Mouse (Mus musculus) hindbrain, embryonic 11.5 days (tissue): ENCODE data around the gene BC035947. TPM values are rescaled to one million over a fixed set of nuclear protein-coding genes. Genes with fewer than 3 reads are reported as not detected.
"Not testable (repeated sequence)": the region's sequence is repeated elsewhere in the genome, so short reads cannot be mapped to it uniquely, and the experiment has no call there.

Experiments
- ATAC-seq: fragments of 200-750 bp; cut with Nextera tagmentation; 2 replicates; pipeline ENCODE4 v1.8.0; 2017; ENCODE audit warnings: mild to moderate bottlenecking, moderate TSS enrichment, moderate library complexity; ENCODE audit not compliant: low FRiP score
- DNase-seq: peaks from one replicate; pipeline ENCODE4 v3.0.0-alpha.2; 2015; ENCODE audit warnings: low spot score
- H3K27ac ChIP-seq: fragments of 300-500 bp; sonication (generic); 2 replicates; pipeline ENCODE4 v1.5.1; 2014; ENCODE audit warnings: mild to moderate bottlenecking, low read depth, low read length
- H3K27me3 ChIP-seq: fragments of 300-500 bp; sonication (generic); 2 replicates; pipeline ENCODE4 v1.6.1; 2014; ENCODE audit warnings: mild to moderate bottlenecking, low read length, moderate library complexity, mixed read lengths; ENCODE audit not compliant: control insufficient read depth, insufficient read depth
- H3K36me3 ChIP-seq: fragments of 300-500 bp; sonication (generic); 2 replicates; pipeline ENCODE4 v1.6.1; 2014; ENCODE audit warnings: mild to moderate bottlenecking, low read length, moderate library complexity, mixed read lengths; ENCODE audit not compliant: control insufficient read depth, insufficient read depth
- H3K4me1 ChIP-seq: fragments of 300-500 bp; sonication (generic); replicated peaks from 2 replicates; pipeline ENCODE4 v1.6.1; 2014; ENCODE audit warnings: low read length, mixed read lengths; ENCODE audit not compliant: control insufficient read depth, insufficient read depth
- H3K4me2 ChIP-seq: fragments of 300-500 bp; sonication (generic); replicated peaks from 2 replicates; pipeline ENCODE4 v1.6.1; 2014; ENCODE audit warnings: mild to moderate bottlenecking, low read depth, low read length
- H3K4me3 ChIP-seq: fragments of 300-500 bp; sonication (generic); 2 replicates; pipeline ENCODE4 v1.5.1; 2014; ENCODE audit warnings: low read depth, low read length
- H3K9ac ChIP-seq: fragments of 300-500 bp; sonication (generic); 2 replicates; pipeline ENCODE4 v1.6.1; 2014; ENCODE audit warnings: low read depth, low read length
- H3K9me3 ChIP-seq: fragments of 300-500 bp; sonication (generic); 2 replicates; pipeline ENCODE4 v1.6.1; 2016; ENCODE audit warnings: low read length; ENCODE audit not compliant: control insufficient read depth
- WGBS: fragments of 180-500 bp; shearing (Covaris S2); extraction: QIAGEN DNeasy Blood & Tissue Kit; methylation state at CpG from one replicate; pipeline ENCODE4 v1.1.7; 2014; 5-methylcytosine and 5-hydroxymethylcytosine counted together
- polyA plus RNA-seq: library from polyadenylated mRNA; unstranded; fragments of >200 nt; fragmentation: Nextera tagmentation; extraction: Ambion mirVana; gene quantifications from 2 replicates; pipeline ENCODE4 v1.2.1, GENCODE M21; 2014

BC035947 gene
- 0.20 and 0.25 TPM in 2 replicates for polyA plus RNA-seq

- H3K27ac ChIP-seq = no peak within 1 kb of the TSS
- H3K9me3 ChIP-seq = no peaks in the 10 kb centered on the region
- H3K27me3 ChIP-seq = no peaks in the 10 kb centered on the region
- H3K36me3 ChIP-seq = no peaks in the 10 kb centered on the region
- 5% methylated on average over 25 of the region's 25 CpGs for WGBS
- peak within 1 kb of the TSS; percentile 30 for H3K4me3 ChIP-seq
- DNase-seq = peak; percentile 51
- no peaks in the 10 kb centered on the region for H3K4me1 ChIP-seq
- ATAC-seq = peak; percentile 49
- H3K9ac ChIP-seq = peak within 1 kb of the TSS; percentile 49; the same call in 1 of the 2 replicates
- H3K4me2 ChIP-seq = peak within 1 kb of the TSS; percentile 46
Observed at GRCm38 (mm10) chr1:78511621-78512160, at the start of gene BC035947. BC035947 (minus strand) TSS chr1:78512158.

- Histone ChIP-seq H3K4me2 (no peak overlapping the region), H3K4me1 (no peaks in the 10 kb centered on the region), H3K9ac (no peak overlapping the region), H3K4me3 (no peak overlapping the region), H3K27ac (no peak overlapping the region), H3K9me3 (no peaks in the 10 kb centered on the region), H3K27me3 (no peaks in the 10 kb centered on the region), H3K36me3 (no peaks in the 10 kb centered on the region)
- no peak for DNase-seq
- 83% methylated on average over 8 of the region's 8 CpGs for WGBS
- ATAC-seq = no peak
Observed at GRCm38 (mm10) chr1:78554012-78554666, 42.2 kb upstream of the BC035947 start.

DNA sequence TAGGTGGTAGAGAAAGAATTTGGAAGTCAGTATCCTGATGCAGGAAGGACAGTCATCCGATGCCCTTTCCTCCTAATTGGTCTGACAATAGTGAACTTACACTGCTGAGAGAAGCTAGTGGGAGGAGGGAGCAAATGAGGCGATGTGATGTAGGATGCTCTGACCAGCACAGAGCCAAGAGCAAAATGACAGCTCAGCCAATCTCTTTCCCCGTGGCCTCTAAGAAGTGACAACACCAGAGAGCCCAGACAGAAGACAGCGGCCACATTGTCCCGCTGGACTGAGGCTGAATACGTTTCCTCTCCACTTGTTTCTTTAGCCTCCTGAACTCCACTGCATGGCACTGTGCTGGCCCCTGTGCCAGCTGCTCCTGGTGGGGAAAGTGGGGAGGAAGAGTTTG is 37.0 kb upstream of the BC035947 start:
- Histone ChIP-seq H3K4me1 (no peaks in the 10 kb centered on the region), H3K36me3 (no peaks in the 10 kb centered on the region), H3K27ac (no peak overlapping the region), H3K27me3 (no peaks in the 10 kb centered on the region), H3K9ac (no peak overlapping the region), H3K9me3 (no peaks in the 10 kb centered on the region), H3K4me3 (no peak overlapping the region), H3K4me2 (no peak overlapping the region)
- DNase-seq (no peak), ATAC-seq (no peak)
- 45% methylated on average over 6 of the region's 6 CpGs for WGBS

DNA sequence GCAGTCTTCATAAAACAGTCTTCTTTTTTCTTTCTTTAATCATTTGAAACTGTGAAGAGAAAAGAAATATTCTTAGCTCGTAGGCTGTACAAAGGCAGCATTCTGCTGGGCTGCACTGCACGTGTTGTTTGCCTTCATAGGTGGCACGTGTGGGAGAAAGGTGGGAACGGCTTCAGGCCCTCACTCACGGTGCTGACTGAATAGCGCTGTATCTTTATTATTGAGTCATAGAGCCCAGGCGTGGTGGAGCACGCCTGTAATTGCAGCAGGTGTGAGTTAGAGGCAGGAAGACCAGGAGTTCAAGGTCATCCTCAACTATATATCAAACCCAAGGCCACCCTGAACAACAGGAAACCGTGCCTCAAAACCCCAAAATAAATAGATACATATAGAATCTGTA is 34.3 kb upstream of the BC035947 start:
- DNase-seq = no peak

GRCm38 (mm10) chr1:78543631-78544030 is 31.7 kb upstream of the BC035947 start:
- not testable (repeated sequence) for H3K27ac ChIP-seq, ATAC-seq, H3K4me1 ChIP-seq, H3K27me3 ChIP-seq, H3K9ac ChIP-seq, H3K36me3 ChIP-seq, H3K9me3 ChIP-seq, H3K4me2 ChIP-seq, H3K4me3 ChIP-seq, DNase-seq
- WGBS = 72% methylated on average over 1 of the region's 1 CpGs

More for the DNA sequence above, 34.3 kb upstream of the BC035947 start:
- Histone ChIP-seq H3K4me1 (no peaks in the 10 kb centered on the region), H3K27me3 (no peaks in the 10 kb centered on the region), H3K27ac (no peak overlapping the region), H3K9me3 (no peaks in the 10 kb centered on the region), H3K4me3 (no peak overlapping the region), H3K4me2 (no peak overlapping the region), H3K36me3 (no peaks in the 10 kb centered on the region), H3K9ac (no peak overlapping the region)
- ATAC-seq = no peak
- WGBS = 86% methylated on average over 9 of the region's 9 CpGs

DNA sequence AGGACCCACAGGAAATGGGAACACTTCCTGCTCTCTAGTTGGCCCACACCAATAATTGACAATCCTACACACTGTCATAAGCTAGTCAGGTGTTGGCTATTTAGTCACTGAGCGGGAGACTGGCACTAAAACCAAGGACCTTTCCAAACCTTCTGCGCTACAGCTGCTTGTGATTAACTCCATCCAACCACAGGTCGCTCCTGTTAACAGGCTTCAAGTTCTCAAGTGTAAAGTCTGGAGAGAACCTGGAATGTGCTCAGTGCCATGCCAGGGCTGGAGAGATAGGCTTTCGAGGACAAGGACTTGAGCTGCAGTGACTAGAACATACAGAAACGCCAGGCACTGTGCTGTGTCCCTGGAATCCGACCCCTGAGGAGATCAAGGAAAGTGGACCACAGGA is 27.2 kb upstream of the BC035947 start:
- ATAC-seq (no peak), DNase-seq (no peak)
- Histone ChIP-seq H3K4me3 (no peak overlapping the region), H3K27ac (no peak overlapping the region), H3K9me3 (no peaks in the 10 kb centered on the region), H3K4me2 (no peak overlapping the region), H3K27me3 (no peaks in the 10 kb centered on the region), H3K4me1 (peaks cover 4% of the 10 kb centered on the region; the same call in 1 of the 2 replicates), H3K9ac (no peak overlapping the region), H3K36me3 (no peaks in the 10 kb centered on the region)
- WGBS = 68% methylated on average over 6 of the region's 6 CpGs

DNA sequence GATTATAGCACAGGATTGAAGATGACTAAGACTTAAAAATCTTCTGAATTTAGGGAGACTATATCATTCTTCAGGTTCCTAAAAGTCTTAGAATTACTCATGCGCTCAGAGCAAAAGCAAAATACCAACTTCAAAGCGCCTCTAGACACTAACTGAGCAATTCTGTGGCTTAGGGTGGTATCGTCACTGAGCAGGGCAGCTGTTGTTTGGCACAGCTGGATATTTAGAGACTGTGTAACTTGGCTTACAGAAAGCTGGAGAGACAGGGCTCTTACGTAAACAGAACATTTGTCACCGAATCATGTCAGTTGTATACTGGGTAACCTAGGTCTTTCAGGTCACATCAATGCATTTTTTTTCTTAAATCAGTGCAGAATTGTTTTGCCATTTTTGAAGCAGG is 26.4 kb upstream of the BC035947 start:
- H3K36me3 ChIP-seq = no peaks in the 10 kb centered on the region
- peaks cover 4% of the 10 kb centered on the region; the same call in 1 of the 2 replicates for H3K4me1 ChIP-seq
- H3K27ac ChIP-seq = no peak overlapping the region
- DNase-seq (no peak), ATAC-seq (no peak)
- H3K27me3 ChIP-seq = no peaks in the 10 kb centered on the region
- no peak overlapping the region for H3K9ac ChIP-seq
- no peaks in the 10 kb centered on the region for H3K9me3 ChIP-seq
- no peak overlapping the region for H3K4me3 ChIP-seq
- H3K4me2 ChIP-seq = no peak overlapping the region
- WGBS = 42% methylated on average over 5 of the region's 5 CpGs

DNA sequence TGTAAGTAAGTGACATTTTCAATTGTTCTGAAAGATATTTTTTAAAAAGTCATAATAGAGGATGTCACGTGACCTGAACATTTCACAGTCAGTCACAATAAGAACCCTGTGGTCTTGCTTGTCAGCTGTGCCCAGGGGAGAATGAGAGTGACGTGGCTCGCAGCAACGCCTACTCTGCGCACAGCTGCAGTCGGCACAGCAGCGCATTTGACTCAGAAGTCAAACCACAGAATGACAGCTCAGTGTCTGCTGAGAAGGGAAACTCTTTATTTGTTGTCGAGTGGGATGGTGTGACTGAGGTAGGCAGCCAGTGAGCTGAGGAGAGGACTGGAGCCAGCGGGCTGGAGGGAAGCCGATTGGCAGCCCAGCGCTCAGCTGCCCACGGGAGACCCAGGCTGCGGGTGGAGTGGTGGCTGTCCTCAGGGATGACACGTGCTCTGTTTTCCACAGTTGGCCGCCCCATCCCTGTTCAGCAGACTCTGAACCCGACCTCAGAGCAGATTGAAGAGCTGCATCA is 25.6 kb upstream of the BC035947 start:
- ATAC-seq (peak; percentile 83), DNase-seq (peak; percentile 58)
- Histone ChIP-seq H3K4me2 (peak overlapping the region; percentile 60), H3K4me3 (peak overlapping the region; percentile 23), H3K9ac (peak overlapping the region; percentile 44; the same call in 1 of the 2 replicates), H3K4me1 (peaks cover 4% of the 10 kb centered on the region; the same call in 1 of the 2 replicates), H3K27me3 (no peaks in the 10 kb centered on the region), H3K27ac (no peak overlapping the region), H3K9me3 (no peaks in the 10 kb centered on the region), H3K36me3 (no peaks in the 10 kb centered on the region)
- 12% methylated on average over 16 of the region's 16 CpGs for WGBS
